In the genomic region with DNA sequence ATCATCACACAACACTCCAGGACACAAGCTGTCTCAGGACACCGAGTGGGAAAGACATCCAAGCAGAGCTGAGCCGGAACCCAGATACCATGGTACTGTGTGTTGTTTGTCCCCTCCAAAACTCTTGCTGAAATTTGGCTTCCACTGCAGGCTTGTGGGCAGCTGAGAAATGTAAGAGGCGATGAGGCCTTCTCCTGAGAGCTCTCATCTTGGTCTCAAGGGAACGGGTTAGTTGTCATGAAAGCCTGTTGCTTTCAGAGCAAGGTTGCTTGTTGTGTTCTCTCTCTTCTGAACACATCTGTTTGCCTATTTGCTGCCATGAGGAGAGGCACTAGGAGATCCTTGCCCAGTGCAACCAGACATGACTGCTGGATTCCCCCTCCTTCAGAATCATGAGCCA, we compare ENCODE assay signal across 20 mouse cellular contexts. TPM values are rescaled to one million over a fixed set of nuclear protein-coding genes. Genes with fewer than 3 reads are reported as not detected.
DNase-seq lines count a peak whose midpoint lies in the region; ATAC-seq lines count a peak whose summit lies in the region.
"Had no signal": no experiment of that assay in that cellular context is flagged by ENCODE, and none has a peak within 500 bp of the region (broad histone marks: within the 10 kb centered on the region; RNA-seq: fewer than 3 reads in every experiment).

No protein-coding gene starts in this region.

- H3K27ac ChIP-seq in limb, embryonic 15.5 days: 0 out of 2 replicates have a peak overlapping the region, but pooled peaks have one; percentile 33
- H3K27ac ChIP-seq in limb, embryonic 10.5 days: no peak overlapping the region
- no peak overlapping the region for H3K27ac ChIP-seq in forebrain, embryonic 14.5 days (ENCODE audit: low read depth, low read length)
- H3K27ac ChIP-seq: forebrain, embryonic 15.5 days; liver, embryonic 13.5 days; midbrain, embryonic 15.5 days had no signal

- H3K4me2 ChIP-seq in limb, embryonic 15.5 days: no peak overlapping the region
- no peak overlapping the region for H3K4me2 ChIP-seq in forebrain, embryonic 14.5 days (ENCODE audit: low read length)
- H3K4me2 ChIP-seq: forebrain, embryonic 15.5 days; liver, embryonic 13.5 days; midbrain, embryonic 15.5 days had no signal

- H3K36me3 ChIP-seq in limb, embryonic 15.5 days: no peaks in the 10 kb centered on the region; the same call in 1 of the 2 replicates
- H3K36me3 ChIP-seq in limb, embryonic 10.5 days: no peaks in the 10 kb centered on the region
- peaks cover 66% of the 10 kb centered on the region for H3K36me3 ChIP-seq in forebrain, embryonic 14.5 days (ENCODE audit: control insufficient read depth, insufficient read depth, low read length)

- no peak for ATAC-seq in CD4-positive, CD25-positive, alpha-beta regulatory T cell, adult 4 months
- no peak for ATAC-seq in limb, embryonic 15.5 days (ENCODE audit: insufficient number of reproducible peaks, low FRiP score, low TSS enrichment, low read depth)
- no peak for ATAC-seq in forebrain, embryonic 14.5 days
- ATAC-seq: forebrain, embryonic 15.5 days; midbrain, embryonic 15.5 days had no signal

- peak; percentile 14 for DNase-seq in CD4-positive, CD25-positive, alpha-beta regulatory T cell, adult 2 months (ENCODE audit: low read depth, low spot score)
- no peak for DNase-seq in limb, embryonic 10.5 days (ENCODE audit: low spot score)
- peak; percentile 75 for DNase-seq in 3T3-L1 (ENCODE audit: low read depth, low spot score)
- peak; percentile 31 for DNase-seq in induced T-regulatory cell, adult 2 months (ENCODE audit: low read depth)
- DNase-seq in forebrain, embryonic 14.5 days (ENCODE audit: low spot score): no peak
- DNase-seq in T-cell, adult 2 months (ENCODE audit: low spot score): no peak
- DNase-seq: cerebellum, postnatal 14 days; embryo, embryonic 11 days; kidney, adult 2 months; kidney, postnatal 36 days; liver, embryonic 13.5 days; thymus, postnatal 25 days had no signal

- no peak overlapping the region for H3K9ac ChIP-seq in limb, embryonic 15.5 days
- no peak overlapping the region for H3K9ac ChIP-seq in forebrain, embryonic 14.5 days (ENCODE audit: low read length)
- H3K9ac ChIP-seq: forebrain, embryonic 15.5 days; liver, embryonic 13.5 days; midbrain, embryonic 15.5 days had no signal

- peaks cover 28% of the 10 kb centered on the region for H3K4me1 ChIP-seq in limb, embryonic 15.5 days
- no peaks in the 10 kb centered on the region for H3K4me1 ChIP-seq in limb, embryonic 10.5 days
- peaks cover 2% of the 10 kb centered on the region; the same call in 1 of the 2 replicates for H3K4me1 ChIP-seq in forebrain, embryonic 14.5 days (ENCODE audit: control insufficient read depth, insufficient read depth, low read length)
- H3K4me1 ChIP-seq: liver, embryonic 13.5 days had no signal

- WGBS in limb, embryonic 15.5 days: 88% methylated on average over 4 of the region's 4 CpGs
- 93% methylated on average over 4 of the region's 4 CpGs for WGBS in limb, embryonic 10.5 days
- 91% methylated on average over 4 of the region's 4 CpGs for WGBS in forebrain, embryonic 14.5 days

- no peak overlapping the region for H3K4me3 ChIP-seq in limb, embryonic 15.5 days
- H3K4me3 ChIP-seq in limb, embryonic 10.5 days: no peak overlapping the region
- no peak overlapping the region for H3K4me3 ChIP-seq in forebrain, embryonic 14.5 days (ENCODE audit: low read depth, low read length)
- H3K4me3 ChIP-seq: erythroblast, embryonic 14.5 days; forebrain, embryonic 15.5 days; liver, embryonic 13.5 days; midbrain, embryonic 15.5 days had no signal

- H3K9me3 ChIP-seq in limb, embryonic 15.5 days: no peaks in the 10 kb centered on the region
- no peaks in the 10 kb centered on the region for H3K9me3 ChIP-seq in limb, embryonic 10.5 days (replicated peaks)
- no peaks in the 10 kb centered on the region for H3K9me3 ChIP-seq in forebrain, embryonic 14.5 days (replicated peaks; ENCODE audit: control insufficient read depth, low read length)
- H3K9me3 ChIP-seq: forebrain, embryonic 15.5 days; liver, embryonic 13.5 days; midbrain, embryonic 15.5 days had no signal

- H3K27me3 ChIP-seq in limb, embryonic 15.5 days: no peaks in the 10 kb centered on the region
- no peaks in the 10 kb centered on the region for H3K27me3 ChIP-seq in limb, embryonic 10.5 days (ENCODE audit: low read depth, poor library complexity, severe bottlenecking)
- H3K27me3 ChIP-seq in forebrain, embryonic 14.5 days (replicated peaks; ENCODE audit: control insufficient read depth, insufficient read depth, low read length): no peaks in the 10 kb centered on the region
- H3K27me3 ChIP-seq: forebrain, embryonic 15.5 days; liver, embryonic 13.5 days; midbrain, embryonic 15.5 days had no signal

RNA-seq across cellular contexts. Expression of gene Mpeg1, which starts 13.4 kb away (rescaled TPM):
- under 1 TPM; 0.15 to 0.44 TPM for polyA plus RNA-seq in CD4-positive, CD25-positive, alpha-beta regulatory T cell, adult 4 months (2017; shearing (Covaris generic))
- 0.47 and 0.54 TPM in 2 replicates for polyA plus RNA-seq in limb, embryonic 15.5 days (2015; fragmentation: Nextera tagmentation; extraction: Ambion mirVana)
- 0.05 and 0.08 TPM in 2 replicates for polyA plus RNA-seq in limb, embryonic 10.5 days (2016; fragmentation: Nextera tagmentation; extraction: Ambion mirVana)
- 0.55 and 0.75 TPM in 2 replicates for polyA plus RNA-seq in forebrain, embryonic 14.5 days (2014; fragmentation: Nextera tagmentation; extraction: Ambion mirVana)

RNA-seq across cellular contexts. Expression of gene Dtx4, which starts 27.3 kb away (rescaled TPM):
- polyA plus RNA-seq in CD4-positive, CD25-positive, alpha-beta regulatory T cell, adult 4 months (2017; shearing (Covaris generic)): 10 to 100 TPM in 1 of 2 experiments, 1 to 10 TPM in 1; 6.8 to 11.4 TPM
- polyA plus RNA-seq in limb, embryonic 15.5 days (2015; fragmentation: Nextera tagmentation; extraction: Ambion mirVana): 7.7 and 8.0 TPM in 2 replicates
- 1.8 and 2.3 TPM in 2 replicates for polyA plus RNA-seq in limb, embryonic 10.5 days (2016; fragmentation: Nextera tagmentation; extraction: Ambion mirVana)
- 15.3 and 18.2 TPM in 2 replicates for polyA plus RNA-seq in forebrain, embryonic 14.5 days (2014; fragmentation: Nextera tagmentation; extraction: Ambion mirVana)

RNA-seq across cellular contexts. Expression of gene Pfpl, which starts 46.2 kb away (rescaled TPM):
- not detected for polyA plus RNA-seq in CD4-positive, CD25-positive, alpha-beta regulatory T cell, adult 4 months (2017; shearing (Covaris generic))
- polyA plus RNA-seq in limb, embryonic 15.5 days (2015; fragmentation: Nextera tagmentation; extraction: Ambion mirVana): not detected in 2 replicates
- not detected in 2 replicates for polyA plus RNA-seq in limb, embryonic 10.5 days (2016; fragmentation: Nextera tagmentation; extraction: Ambion mirVana)
- polyA plus RNA-seq in forebrain, embryonic 14.5 days (2014; fragmentation: Nextera tagmentation; extraction: Ambion mirVana): not detected in 2 replicates
- polyA plus RNA-seq: erythroblast, embryonic 14.5 days; forebrain, embryonic 15.5 days; gonadal fat pad, adult 2 months; heart, embryonic 14.5 days; kidney, adult 2 months; liver, embryonic 13.5 days; midbrain, embryonic 15.5 days; stomach, embryonic 14.5 days had no signal

RNA-seq across cellular contexts. Expression of gene Olfr1441, which starts 56.7 kb away (rescaled TPM):
- polyA plus RNA-seq in CD4-positive, CD25-positive, alpha-beta regulatory T cell, adult 4 months (2017; shearing (Covaris generic)): not detected
- polyA plus RNA-seq in limb, embryonic 15.5 days (2015; fragmentation: Nextera tagmentation; extraction: Ambion mirVana): not detected in 2 replicates
- not detected in 2 replicates for polyA plus RNA-seq in limb, embryonic 10.5 days (2016; fragmentation: Nextera tagmentation; extraction: Ambion mirVana)
- not detected in 2 replicates for polyA plus RNA-seq in forebrain, embryonic 14.5 days (2014; fragmentation: Nextera tagmentation; extraction: Ambion mirVana)
- polyA plus RNA-seq: erythroblast, embryonic 14.5 days; forebrain, embryonic 15.5 days; gonadal fat pad, adult 2 months; heart, embryonic 14.5 days; kidney, adult 2 months; liver, embryonic 13.5 days; midbrain, embryonic 15.5 days; stomach, embryonic 14.5 days had no signal

Comparison
In these comparisons a context has a peak if more than half of its experiments do, and no peak if none do; other contexts are left out.
1. DNase-seq: peak in CD4-positive, CD25-positive, alpha-beta regulatory T cell, adult 2 months (single experiment), 3T3-L1 (single experiment) and induced T-regulatory cell, adult 2 months (single experiment); none in limb, embryonic 10.5 days (single experiment), forebrain, embryonic 14.5 days (single experiment) and T-cell, adult 2 months (single experiment).